Mouse (Mus musculus) urinary bladder, postnatal 14 days (tissue): ENCODE data around the gene Grin2b.
"Not testable (repeated sequence)": the region's sequence is repeated elsewhere in the genome, so short reads cannot be mapped to it uniquely, and the experiment has no call there.

Source experiments
- DNase-seq: peaks from one replicate; pipeline ENCODE4 v3.0.0; 2021; ENCODE audit warnings: low spot score

Gene Grin2b

DNA sequence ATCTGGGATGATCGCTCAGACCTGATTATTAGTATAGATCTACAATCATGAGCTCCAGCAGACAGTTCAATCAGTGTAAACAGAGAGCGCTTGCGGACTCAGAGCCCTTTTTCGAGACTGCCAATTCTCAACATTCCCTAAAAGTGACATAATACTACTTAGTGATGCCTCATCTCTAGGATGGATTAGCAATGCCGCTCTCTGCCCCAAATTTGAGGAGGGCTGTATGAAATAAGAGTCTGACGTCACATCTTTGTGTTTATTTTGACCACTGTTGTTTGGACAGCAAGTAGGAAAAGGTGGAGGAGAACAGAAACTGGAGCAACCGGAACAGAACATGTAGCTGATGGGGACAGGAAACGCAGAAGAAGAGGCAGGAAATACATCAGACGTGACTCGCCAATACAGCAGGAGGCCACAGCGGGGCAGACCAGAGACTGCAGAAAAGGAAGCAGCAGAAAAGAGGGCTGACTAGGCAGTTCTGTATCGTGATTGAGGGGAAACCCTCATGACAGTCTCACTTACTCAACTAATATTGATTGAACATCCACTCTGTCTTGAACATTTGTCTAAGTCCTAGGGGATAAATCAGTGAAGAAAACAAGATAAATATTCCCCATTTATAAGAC is 472.5 kb downstream of the Grin2b start:
- no peak for DNase-seq

DNA sequence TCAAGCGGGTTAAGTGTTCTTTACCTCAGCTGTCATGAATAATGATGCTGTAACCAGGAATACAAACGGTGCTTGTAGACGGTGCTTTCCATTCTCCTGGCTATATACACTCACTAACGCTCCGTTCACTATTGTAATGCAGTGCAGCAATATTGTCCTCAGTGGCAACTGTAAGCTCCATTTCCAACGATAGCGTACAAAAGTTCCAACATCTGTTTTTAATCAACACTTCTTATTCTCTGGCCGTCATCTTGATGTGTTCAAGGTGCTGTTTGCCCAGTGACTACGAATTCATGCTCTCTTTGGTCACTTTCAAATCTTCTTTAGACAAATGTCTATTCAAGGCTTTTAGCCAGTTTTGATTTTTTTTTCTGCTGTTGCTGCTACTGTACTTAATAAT is 480.8 kb downstream of the Grin2b start:
- no peak for DNase-seq

- DNase-seq: no peak
Measured at GRCm38 (mm10) chr6:135691561-135691960, 481.8 kb downstream of the Grin2b start.

DNA sequence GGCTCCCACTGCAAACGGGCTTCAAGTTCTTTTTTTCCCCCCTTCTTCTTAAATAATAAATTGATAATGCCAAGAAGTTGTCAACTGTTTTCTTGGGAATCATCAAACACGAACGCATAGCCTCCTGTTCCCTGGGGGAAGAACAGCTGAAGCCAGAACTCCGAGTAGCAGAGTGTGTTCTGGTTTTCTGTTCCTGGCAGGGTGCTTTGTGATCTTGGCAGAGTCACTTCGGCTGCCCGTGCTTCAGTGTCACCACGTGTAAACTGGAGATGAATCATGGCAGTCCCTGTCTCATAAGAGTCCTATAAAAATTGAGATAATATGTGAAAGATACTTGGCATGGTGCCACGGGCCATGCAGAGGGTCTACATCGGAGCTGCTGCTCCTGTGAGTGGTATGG is 485.4 kb downstream of the Grin2b start:
- peak; percentile 9 for DNase-seq

DNA sequence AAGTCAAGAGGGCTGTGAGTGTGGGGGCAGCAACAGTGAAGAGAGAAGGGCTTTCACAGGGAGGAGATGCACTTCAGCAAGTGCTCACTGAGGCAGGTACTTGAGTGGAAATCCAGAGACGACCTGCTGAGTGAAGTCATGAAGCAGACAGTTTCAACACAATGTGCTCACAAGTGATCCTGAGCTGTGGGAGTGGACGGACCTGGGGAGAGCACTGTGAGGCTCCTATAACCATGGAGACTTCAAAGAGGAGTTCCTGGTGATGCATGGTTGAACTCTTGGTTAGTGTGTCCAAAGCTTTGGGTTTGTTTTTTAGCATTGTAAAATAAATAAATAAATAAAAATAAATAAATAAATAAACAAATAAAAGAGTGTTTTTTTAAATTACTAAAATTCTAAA is 489.1 kb downstream of the Grin2b start:
- DNase-seq: no peak

DNA sequence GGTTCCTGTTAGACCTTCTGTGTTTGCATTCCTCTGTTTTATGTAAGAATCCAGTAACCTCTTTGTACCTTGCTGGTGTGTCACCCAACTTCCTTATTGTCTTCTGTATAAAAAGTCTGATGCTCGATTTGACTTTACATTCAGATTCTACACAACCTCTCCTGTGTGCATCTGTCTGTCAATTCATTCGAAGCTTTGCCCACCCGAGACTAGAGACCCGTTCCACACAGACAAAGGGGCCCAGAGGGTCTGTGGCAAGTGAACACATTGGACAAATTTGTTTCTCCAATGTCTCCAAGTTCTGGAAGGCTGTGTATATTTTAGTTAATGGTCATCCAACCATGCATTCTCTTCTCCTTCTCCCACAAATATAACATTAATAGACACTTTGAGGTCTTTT is 491.9 kb downstream of the Grin2b start:
- not testable (repeated sequence) for DNase-seq

- DNase-seq: no peak
Measured at GRCm38 (mm10) chr6:135680105-135680710, 493.1 kb downstream of the Grin2b start.

- no peak for DNase-seq
Measured at GRCm38 (mm10) chr6:135674380-135674779, 498.9 kb downstream of the Grin2b start.

DNA sequence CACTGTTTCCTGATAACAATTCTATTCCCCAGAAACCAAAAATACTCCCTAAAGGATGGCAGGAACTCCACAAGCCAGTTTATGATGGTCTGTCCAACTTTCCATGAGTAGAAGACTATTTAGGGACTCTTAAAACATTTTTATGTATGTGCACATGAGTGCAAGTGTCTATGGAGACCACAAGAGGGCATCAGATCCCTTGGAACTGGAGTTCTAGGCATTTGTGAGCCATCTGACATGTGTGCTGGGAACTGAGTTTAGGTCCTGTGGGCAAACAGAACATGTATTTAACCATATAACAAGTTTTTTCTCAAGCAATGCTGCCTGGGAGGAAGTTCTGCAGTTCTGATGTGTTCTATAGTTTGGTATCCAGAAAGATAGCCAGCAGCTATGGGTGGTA is 501.3 kb downstream of the Grin2b start:
- no peak for DNase-seq
